Comparison of ENCODE assay signal across 13 mouse cellular contexts in the genomic region with DNA sequence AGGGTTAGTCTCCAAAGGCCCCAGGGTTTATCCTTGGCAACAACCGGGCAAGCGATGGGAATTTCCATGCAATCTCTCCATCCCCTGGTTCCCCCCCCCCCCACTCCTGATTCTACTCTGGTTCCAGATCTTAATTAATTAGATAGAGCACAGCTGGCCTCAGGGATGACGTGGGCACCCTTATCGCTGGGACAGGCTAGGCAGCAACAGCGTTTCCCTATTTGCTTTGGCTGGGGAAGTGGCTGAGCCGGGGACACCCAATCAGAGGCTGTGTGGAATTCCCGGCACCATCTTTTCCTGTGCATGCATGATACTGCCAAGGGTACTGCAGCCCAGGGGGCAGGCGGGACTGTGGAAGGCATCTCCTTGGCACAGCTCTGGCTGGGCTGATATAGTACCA. TPM values are rescaled to one million over a fixed set of nuclear protein-coding genes. Genes with fewer than 3 reads are reported as not detected.
DNase-seq lines count a peak whose midpoint lies in the region; ATAC-seq and TF ChIP-seq lines count a peak whose summit lies in the region.
"Had no signal": no experiment of that assay in that cellular context is flagged by ENCODE, and none has a peak within 500 bp of the region (broad histone marks: within the 10 kb centered on the region; RNA-seq: fewer than 3 reads in every experiment).

No protein-coding gene starts in this region.

- H3K9me3 ChIP-seq in intestine, embryonic 15.5 days, result no peaks in the 10 kb centered on the region
- H3K9me3 ChIP-seq in intestine, postnatal 0 days (ENCODE audit: control insufficient read depth), result no peaks in the 10 kb centered on the region
- H3K9me3 ChIP-seq: forebrain, embryonic 12.5 days; limb, embryonic 13.5 days had no signal

- TF ChIP-seq EP300 in heart, adult 2 months (IDR thresholded peaks at IDR 0.05; ENCODE audit: insufficient read depth, low read depth, low read length), result 0 out of 2 replicates have a peak, but pooled peaks have one; percentile 38

- intact Hi-C loops in heart, adult 2 months (cut with DNase I), result loop anchor here (5.0 kb wide), 1 partner anchor 51 kb away; no protein-coding TSS in a partner anchor

- H3K79me2 ChIP-seq in heart, adult 2 months (replicated peaks; ENCODE audit: control insufficient read depth, insufficient read depth, low read length), result no peaks in the 10 kb centered on the region

- TF ChIP-seq POLR2A in heart, adult 2 months (IDR thresholded peaks at IDR 0.05; ENCODE audit: insufficient read depth, low read depth, low read length), result no peak

- 0 out of 2 replicates have a peak overlapping the region, but pooled peaks have one; percentile 96 for H3K4me2 ChIP-seq in intestine, embryonic 15.5 days (replicated peaks)
- H3K4me2 ChIP-seq in intestine, postnatal 0 days (replicated peaks; ENCODE audit: low read depth), result no peak overlapping the region

- H3K4me1 ChIP-seq in intestine, embryonic 15.5 days (replicated peaks), result peaks cover 8% of the 10 kb centered on the region
- 0 out of 2 replicates have a peak, but pooled peaks cover 9% of the 10 kb centered on the region for H3K4me1 ChIP-seq in intestine, postnatal 0 days (replicated peaks; ENCODE audit: control insufficient read depth, insufficient read depth, low read length)
- peaks cover 8% of the 10 kb centered on the region for H3K4me1 ChIP-seq in heart, adult 2 months (ENCODE audit: control insufficient read depth, insufficient read depth, low read length)

- H3K27ac ChIP-seq in intestine, embryonic 15.5 days, result no peak overlapping the region
- H3K27ac ChIP-seq in intestine, postnatal 0 days (ENCODE audit: low read depth, low read length), result no peak overlapping the region
- no peak overlapping the region for H3K27ac ChIP-seq in heart, adult 2 months
- H3K27ac ChIP-seq: forebrain, embryonic 12.5 days; limb, embryonic 13.5 days had no signal

- DNase-seq in MEL-GATA-1-ER (ENCODE audit: extremely low read depth, low read depth), result peak; percentile 47
- DNase-seq in heart, adult 2 months, result peak in 1 of 2 experiments; percentile 52
- peak; percentile 30 to 46 for DNase-seq in kidney, adult 8-10 months
- no peak for DNase-seq in embryo, embryonic 9.5 days (ENCODE audit: extremely low spot score)
- no peak for DNase-seq in urinary bladder, postnatal 10 days (ENCODE audit: low spot score)
- DNase-seq in Muller cell, postnatal 12 days (ENCODE audit: inconsistent ontology term), result no peak
- DNase-seq: cerebellum, postnatal 25 days had no signal

- H3K9ac ChIP-seq in intestine, embryonic 15.5 days, result no peak overlapping the region
- H3K9ac ChIP-seq in intestine, postnatal 0 days (ENCODE audit: low read depth, low read length), result no peak overlapping the region
- H3K9ac ChIP-seq in heart, adult 2 months (ENCODE audit: low read depth, low read length), result no peak overlapping the region
- H3K9ac ChIP-seq: forebrain, embryonic 12.5 days; limb, embryonic 13.5 days had no signal

- 75% methylated on average over 8 of the region's 8 CpGs for WGBS in intestine, embryonic 15.5 days
- WGBS in intestine, postnatal 0 days, result 80% methylated on average over 8 of the region's 8 CpGs
- 44% methylated on average over 8 of the region's 8 CpGs for WGBS in heart, adult 2 months

- H3K27me3 ChIP-seq in intestine, embryonic 15.5 days (replicated peaks), result no peaks in the 10 kb centered on the region
- no peaks in the 10 kb centered on the region for H3K27me3 ChIP-seq in intestine, postnatal 0 days (replicated peaks; ENCODE audit: control insufficient read depth, insufficient read depth, low read length)
- no peaks in the 10 kb centered on the region for H3K27me3 ChIP-seq in heart, adult 2 months (ENCODE audit: control insufficient read depth, insufficient read depth, low read length)

- no peak overlapping the region for H3K4me3 ChIP-seq in intestine, embryonic 15.5 days (replicated peaks)
- no peak overlapping the region for H3K4me3 ChIP-seq in intestine, postnatal 0 days (ENCODE audit: low read depth, low read length)
- H3K4me3 ChIP-seq in heart, adult 2 months, result no peak overlapping the region
- H3K4me3 ChIP-seq: forebrain, embryonic 12.5 days; limb, embryonic 13.5 days had no signal

- ATAC-seq in intestine, embryonic 15.5 days, result no peak
- ATAC-seq in intestine, postnatal 0 days, result no peak
- ATAC-seq: intestine, embryonic 16.5 days had no signal

- no peaks in the 10 kb centered on the region for H3K36me3 ChIP-seq in intestine, embryonic 15.5 days
- H3K36me3 ChIP-seq in intestine, postnatal 0 days (ENCODE audit: control insufficient read depth, insufficient read depth), result no peaks in the 10 kb centered on the region
- H3K36me3 ChIP-seq in heart, adult 2 months (ENCODE audit: control insufficient read depth, insufficient read depth, low read length), result no peaks in the 10 kb centered on the region

- no peak for TF ChIP-seq CTCF in intestine, postnatal 0 days (IDR thresholded peaks at IDR 0.05; ENCODE audit: low read depth)
- TF ChIP-seq CTCF in heart, adult 2 months (IDR thresholded peaks at IDR 0.05), result peak; percentile 20

RNA-seq across cellular contexts. Expression of gene Bok, which starts 2.7 kb away (rescaled TPM):
- 48.3 and 54.9 TPM in 2 replicates for polyA plus RNA-seq in intestine, embryonic 15.5 days (2015; fragmentation: Nextera tagmentation; extraction: Ambion mirVana)
- 54.4 and 57.2 TPM in 2 replicates for polyA plus RNA-seq in intestine, postnatal 0 days (2015; fragmentation: Nextera tagmentation; extraction: Ambion mirVana)
- 1 to 10 TPM; 3.0 to 3.1 TPM for total RNA-seq in heart, adult 2 months (2021)
- 5.9 and 9.0 TPM in 2 replicates for polyA plus RNA-seq in heart, adult 2 months (2012; rRNA removed)
- total RNA-seq: megakaryocyte, adult 5-6 weeks had no signal

RNA-seq across cellular contexts. Expression of gene Stk25, which starts 29.7 kb away (rescaled TPM):
- polyA plus RNA-seq in intestine, embryonic 15.5 days (2015; fragmentation: Nextera tagmentation; extraction: Ambion mirVana), result 143 and 174 TPM in 2 replicates
- polyA plus RNA-seq in intestine, postnatal 0 days (2015; fragmentation: Nextera tagmentation; extraction: Ambion mirVana), result 116 and 121 TPM in 2 replicates
- 100 to 1,000 TPM in 1 of 2 experiments, 10 to 100 TPM in 1; 81.2 to 104 TPM for total RNA-seq in heart, adult 2 months (2021)
- polyA plus RNA-seq in heart, adult 2 months (2012; rRNA removed), result 90.4 and 143 TPM in 2 replicates

Comparison
In these comparisons a context has a peak if more than half of its experiments do, and no peak if none do; other contexts are left out.
1. DNase-seq: peak in MEL-GATA-1-ER (single experiment) and kidney, adult 8-10 months (2 of 2); none in embryo, embryonic 9.5 days (single experiment), urinary bladder, postnatal 10 days (single experiment) and Muller cell, postnatal 12 days (single experiment).